In the genomic region with DNA sequence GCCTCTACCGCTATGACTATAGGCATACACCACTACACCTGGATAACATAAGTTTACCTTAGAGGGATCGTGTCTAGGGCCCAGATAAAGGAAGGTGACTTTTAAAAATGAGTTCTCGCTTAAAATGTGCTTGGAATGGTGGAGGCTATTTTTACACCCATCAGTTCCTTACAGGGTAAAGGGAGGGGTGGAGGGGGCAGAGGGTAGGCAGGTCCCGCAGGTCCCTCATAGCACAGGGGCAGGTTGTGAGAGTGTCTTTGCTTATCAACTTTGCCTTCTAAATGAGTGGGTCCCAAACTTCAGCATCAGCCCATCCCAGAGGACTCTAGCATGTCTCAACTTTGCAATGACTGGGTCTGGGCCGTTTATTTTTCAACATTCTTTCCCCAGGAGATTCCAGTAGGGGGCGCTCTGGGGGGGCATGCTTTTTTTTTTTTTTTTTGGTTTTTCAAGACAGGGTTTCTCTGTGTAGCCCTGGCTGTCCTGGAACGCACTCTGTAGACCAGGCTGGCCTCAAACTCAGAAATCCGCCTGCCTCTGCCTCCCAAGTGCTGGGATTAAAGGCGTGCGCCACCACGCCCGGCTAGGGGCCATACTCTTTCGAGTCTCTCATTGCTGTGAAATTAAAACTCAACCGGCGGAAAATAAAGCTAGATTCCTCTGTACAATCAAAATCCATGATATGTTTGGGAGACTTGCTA, we compare ENCODE assay signal across 7 mouse cellular contexts. TPM values are rescaled to one million over a fixed set of nuclear protein-coding genes. Genes with fewer than 3 reads are reported as not detected.
DNase-seq lines count a peak whose midpoint lies in the region; ATAC-seq and TF ChIP-seq lines count a peak whose summit lies in the region.

No protein-coding gene starts in this region.

- H3K27me3 ChIP-seq in limb, embryonic 10.5 days (ENCODE audit: low read depth, poor library complexity, severe bottlenecking): peaks cover 8% of the 10 kb centered on the region

- H3K36me3 ChIP-seq in limb, embryonic 10.5 days: no peaks in the 10 kb centered on the region

- no peaks in the 10 kb centered on the region; the same call in 1 of the 2 replicates for H3K4me1 ChIP-seq in embryonic fibroblast, embryonic 13.5 days (ENCODE audit: control insufficient read depth, insufficient read depth, low read length)
- H3K4me1 ChIP-seq in limb, embryonic 10.5 days: peaks cover 25% of the 10 kb centered on the region

- no peak overlapping the region for H3K27ac ChIP-seq in embryonic fibroblast, embryonic 13.5 days (ENCODE audit: insufficient read depth, low read length)
- H3K27ac ChIP-seq in limb, embryonic 10.5 days: peak overlapping the region; percentile 87; the same call in 1 of the 2 replicates

- WGBS in limb, embryonic 10.5 days: 60% methylated on average over 15 of the region's 15 CpGs

- 0 out of 2 replicates have a peak, but pooled peaks have one; percentile 16 for ATAC-seq in monocyte, adult 5-6 weeks (replicated peaks; ENCODE audit: insufficient number of reproducible peaks, low FRiP score, low TSS enrichment, poor library complexity, severe bottlenecking)

- peak; percentile 72 for DNase-seq in 416B (ENCODE audit: low read depth)
- peak; percentile 69 to 72 for DNase-seq in B cell, adult 2 months
- no peak for DNase-seq in limb, embryonic 10.5 days (ENCODE audit: low spot score)
- no peak for DNase-seq in left cerebral cortex, adult 8-10 months (ENCODE audit: low spot score in 2 of 2)
- DNase-seq in adrenal gland, postnatal 36 days: no peak

- TF ChIP-seq CTCF in embryonic fibroblast, embryonic 13.5 days (IDR thresholded peaks at IDR 0.05; ENCODE audit: borderline replicate concordance, insufficient read depth, low read length): no peak

- TF ChIP-seq POLR2A in embryonic fibroblast, embryonic 13.5 days (IDR thresholded peaks at IDR 0.05; ENCODE audit: low read depth, low read length): no peak

- no peaks in the 10 kb centered on the region for H3K9me3 ChIP-seq in limb, embryonic 10.5 days (replicated peaks)

- H3K4me3 ChIP-seq in embryonic fibroblast, embryonic 13.5 days (ENCODE audit: insufficient read depth, low read length): peak overlapping the region; percentile 86
- H3K4me3 ChIP-seq in limb, embryonic 10.5 days: peak overlapping the region; percentile 74

RNA-seq across cellular contexts. Expression of gene Tex2, which starts 0.6 kb away (rescaled TPM):
- 13.3 and 14.0 TPM in 2 replicates for polyA plus RNA-seq in embryonic fibroblast, embryonic 13.5 days (2011; ENCODE audit: insufficient read length, low read depth, missing spikeins)
- 6.9 and 7.2 TPM in 2 replicates for polyA plus RNA-seq in limb, embryonic 10.5 days (2016; fragmentation: Nextera tagmentation; extraction: Ambion mirVana)
- 15.4 to 24.3 TPM (median 17.8 TPM) in 3 replicates for total RNA-seq in monocyte, adult 5-6 weeks (2017)
- total RNA-seq in left cerebral cortex, adult 8-10 months (2022): 100 to 1,000 TPM; 112 to 137 (median 119) TPM
- 10 to 100 TPM; 52.3 to 54.4 TPM for total RNA-seq in adrenal gland, postnatal 36 days (2021)

Comparison
In these comparisons a context has a peak if more than half of its experiments do, and no peak if none do; other contexts are left out.
1. DNase-seq: peak in 416B (single experiment) and B cell, adult 2 months (2 of 2); none in limb, embryonic 10.5 days (single experiment), left cerebral cortex, adult 8-10 months (0 of 2) and adrenal gland, postnatal 36 days (0 of 2).